ENCODE assay signal across 45 mouse cellular contexts in genomic region chr4:115521766-115522165, GRCm38 (mm10). TPM values are rescaled to one million over a fixed set of nuclear protein-coding genes. Genes with fewer than 3 reads are reported as not detected.
"Had no signal": no experiment of that assay in that cellular context is flagged by ENCODE, and none has a peak within 500 bp of the region (broad histone marks: within the 10 kb centered on the region; RNA-seq: fewer than 3 reads in every experiment).

No protein-coding gene starts in this region.

- H3K4me3 ChIP-seq: limb, embryonic 10.5 days; limb, embryonic 12.5 days; limb, embryonic 13.5 days; limb, embryonic 15.5 days; liver, embryonic 12.5 days; liver, embryonic 13.5 days; liver, embryonic 15.5 days; lung, embryonic 15.5 days; megakaryocyte, embryonic 14.5 days; midbrain, embryonic 10.5 days; midbrain, embryonic 12.5 days; midbrain, embryonic 13.5 days; midbrain, embryonic 15.5 days; myocyte; neural tube, embryonic 12.5 days; neural tube, embryonic 13.5 days had no signal

- H3K9ac ChIP-seq: limb, embryonic 12.5 days; limb, embryonic 13.5 days; limb, embryonic 15.5 days; liver, embryonic 12.5 days; liver, embryonic 13.5 days; liver, embryonic 14.5 days; liver, embryonic 15.5 days; liver, postnatal 0 days; lung, embryonic 14.5 days; lung, embryonic 15.5 days; midbrain, embryonic 12.5 days; midbrain, embryonic 13.5 days; midbrain, embryonic 15.5 days; neural tube, embryonic 12.5 days; neural tube, embryonic 13.5 days had no signal

- H3K27ac ChIP-seq: limb, embryonic 10.5 days; limb, embryonic 12.5 days; limb, embryonic 13.5 days; limb, embryonic 15.5 days; liver, embryonic 12.5 days; liver, embryonic 13.5 days; liver, embryonic 14.5 days; liver, embryonic 15.5 days; lung, embryonic 15.5 days; macrophage; midbrain, embryonic 10.5 days; midbrain, embryonic 12.5 days; midbrain, embryonic 13.5 days; midbrain, embryonic 15.5 days; neural tube, embryonic 12.5 days; neural tube, embryonic 13.5 days had no signal

- H3K36me3 ChIP-seq: limb, embryonic 10.5 days; limb, embryonic 12.5 days; limb, embryonic 13.5 days; limb, embryonic 15.5 days; liver, embryonic 12.5 days; liver, embryonic 13.5 days; liver, embryonic 15.5 days; lung, embryonic 15.5 days; midbrain, embryonic 10.5 days; midbrain, embryonic 12.5 days; midbrain, embryonic 13.5 days; midbrain, embryonic 15.5 days; neural tube, embryonic 12.5 days; neural tube, embryonic 13.5 days had no signal

- DNase-seq: left cerebral cortex, postnatal 4 days; liver; liver, embryonic 13.5 days; liver, postnatal 0 days; lung, adult 18-20 months; lung, adult 2 months; lung, embryonic 14.5 days; lung, postnatal 10 days; lung, postnatal 14 days; lung, postnatal 36 days; lung, postnatal 4 days; midbrain, embryonic 14.5 days had no signal

- H3K27me3 ChIP-seq: limb, embryonic 12.5 days; limb, embryonic 13.5 days; limb, embryonic 15.5 days; liver, embryonic 12.5 days; liver, embryonic 13.5 days; liver, embryonic 15.5 days; lung, embryonic 15.5 days; megakaryocyte, embryonic 14.5 days; midbrain, embryonic 12.5 days; midbrain, embryonic 13.5 days; midbrain, embryonic 15.5 days; neural tube, embryonic 12.5 days; neural tube, embryonic 13.5 days had no signal

- H3K4me1 ChIP-seq: limb, embryonic 10.5 days; limb, embryonic 12.5 days; limb, embryonic 13.5 days; limb, embryonic 15.5 days; liver, embryonic 12.5 days; liver, embryonic 13.5 days; liver, embryonic 15.5 days; lung, embryonic 15.5 days; megakaryocyte, embryonic 14.5 days; midbrain, embryonic 10.5 days; midbrain, embryonic 12.5 days; midbrain, embryonic 13.5 days; midbrain, embryonic 15.5 days; neural tube, embryonic 12.5 days; neural tube, embryonic 13.5 days had no signal

- H3K9me3 ChIP-seq: limb, embryonic 10.5 days; limb, embryonic 12.5 days; limb, embryonic 13.5 days; limb, embryonic 15.5 days; liver, embryonic 12.5 days; liver, embryonic 13.5 days; liver, embryonic 15.5 days; lung, embryonic 15.5 days; megakaryocyte, embryonic 14.5 days; midbrain, embryonic 10.5 days; midbrain, embryonic 12.5 days; midbrain, embryonic 13.5 days; midbrain, embryonic 15.5 days; neural tube, embryonic 12.5 days; neural tube, embryonic 13.5 days had no signal

RNA-seq across cellular contexts. Expression of gene Cyp4a10, which starts 3.7 kb away (rescaled TPM):
- total RNA-seq: left cerebral cortex, postnatal 14 days; left cerebral cortex, postnatal 25 days; left cerebral cortex, postnatal 36 days; left cerebral cortex, postnatal 4 days; megakaryocyte progenitor cell, adult 5-6 weeks; megakaryocyte, adult 5-6 weeks; megakaryocyte-erythroid progenitor cell, adult 5-6 weeks; midbrain, postnatal 0 days; monocyte, adult 5-6 weeks had no signal
- polyA plus RNA-seq: limb, embryonic 10.5 days; limb, embryonic 11.5 days; limb, embryonic 12.5 days; limb, embryonic 13.5 days; limb, embryonic 14.5 days; limb, embryonic 15.5 days; liver, embryonic 11.5 days; liver, embryonic 12.5 days; liver, embryonic 13.5 days; liver, embryonic 14.5 days; liver, embryonic 15.5 days; lung, embryonic 14.5 days; lung, embryonic 15.5 days; lung, embryonic 16.5 days; macrophage; midbrain, embryonic 10.5 days; midbrain, embryonic 11.5 days; midbrain, embryonic 12.5 days; midbrain, embryonic 13.5 days; midbrain, embryonic 14.5 days; midbrain, embryonic 15.5 days; midbrain, embryonic 16.5 days; midbrain, postnatal 0 days; myocyte; neural tube, embryonic 11.5 days; neural tube, embryonic 12.5 days; neural tube, embryonic 13.5 days had no signal

RNA-seq across cellular contexts. Expression of gene Cyp4a14, which starts 25.8 kb away (rescaled TPM):
- total RNA-seq: left cerebral cortex, postnatal 14 days; left cerebral cortex, postnatal 25 days; left cerebral cortex, postnatal 36 days; left cerebral cortex, postnatal 4 days; megakaryocyte progenitor cell, adult 5-6 weeks; megakaryocyte, adult 5-6 weeks; megakaryocyte-erythroid progenitor cell, adult 5-6 weeks; midbrain, postnatal 0 days; monocyte, adult 5-6 weeks had no signal
- polyA plus RNA-seq: limb, embryonic 10.5 days; limb, embryonic 11.5 days; limb, embryonic 12.5 days; limb, embryonic 13.5 days; limb, embryonic 14.5 days; limb, embryonic 15.5 days; liver, embryonic 11.5 days; liver, embryonic 12.5 days; liver, embryonic 13.5 days; liver, embryonic 14.5 days; liver, embryonic 15.5 days; lung, adult 2 months; lung, embryonic 14.5 days; lung, embryonic 15.5 days; lung, embryonic 16.5 days; macrophage; midbrain, embryonic 10.5 days; midbrain, embryonic 11.5 days; midbrain, embryonic 12.5 days; midbrain, embryonic 13.5 days; midbrain, embryonic 14.5 days; midbrain, embryonic 15.5 days; midbrain, embryonic 16.5 days; midbrain, postnatal 0 days; myocyte; neural tube, embryonic 11.5 days; neural tube, embryonic 12.5 days; neural tube, embryonic 13.5 days had no signal

RNA-seq across cellular contexts. Expression of gene Cyp4a31, which starts 41.7 kb away (rescaled TPM):
- total RNA-seq: left cerebral cortex, postnatal 14 days; left cerebral cortex, postnatal 25 days; left cerebral cortex, postnatal 36 days; left cerebral cortex, postnatal 4 days; megakaryocyte progenitor cell, adult 5-6 weeks; megakaryocyte, adult 5-6 weeks; megakaryocyte-erythroid progenitor cell, adult 5-6 weeks; midbrain, postnatal 0 days; monocyte, adult 5-6 weeks had no signal
- polyA plus RNA-seq: limb, embryonic 10.5 days; limb, embryonic 11.5 days; limb, embryonic 12.5 days; limb, embryonic 13.5 days; limb, embryonic 14.5 days; limb, embryonic 15.5 days; liver, embryonic 11.5 days; liver, embryonic 12.5 days; liver, embryonic 13.5 days; lung, adult 2 months; lung, embryonic 14.5 days; lung, embryonic 15.5 days; lung, embryonic 16.5 days; lung, postnatal 0 days; macrophage; midbrain, embryonic 10.5 days; midbrain, embryonic 11.5 days; midbrain, embryonic 12.5 days; midbrain, embryonic 13.5 days; midbrain, embryonic 14.5 days; midbrain, embryonic 15.5 days; midbrain, embryonic 16.5 days; midbrain, postnatal 0 days; myocyte; neural tube, embryonic 11.5 days; neural tube, embryonic 12.5 days; neural tube, embryonic 13.5 days had no signal
